In genomic region chr5:73218065-73218464, GRCm38 (mm10) we compare ENCODE assay signal across 28 mouse cellular contexts.
"Had no signal": no experiment of that assay in that cellular context is flagged by ENCODE, and none has a peak within 500 bp of the region (broad histone marks: within the 10 kb centered on the region; RNA-seq: fewer than 3 reads in every experiment).

No protein-coding gene starts in this region.

- H3K4me1 ChIP-seq: hindbrain, embryonic 10.5 days; hindbrain, embryonic 12.5 days; intestine, embryonic 15.5 days; limb, embryonic 10.5 days; limb, embryonic 12.5 days had no signal

- H3K9me3 ChIP-seq: heart, embryonic 13.5 days; heart, embryonic 15.5 days; hindbrain, embryonic 10.5 days; hindbrain, embryonic 12.5 days; intestine, embryonic 15.5 days; limb, embryonic 10.5 days; limb, embryonic 12.5 days; liver, embryonic 13.5 days had no signal

- H3K4me2 ChIP-seq: heart, embryonic 11.5 days; heart, embryonic 13.5 days; heart, embryonic 15.5 days; hindbrain, embryonic 12.5 days; hindbrain, embryonic 14.5 days; intestine, embryonic 15.5 days; limb, embryonic 12.5 days; liver, embryonic 11.5 days; liver, embryonic 13.5 days had no signal

- H3K27me3 ChIP-seq: heart, embryonic 13.5 days; heart, embryonic 15.5 days; hindbrain, embryonic 12.5 days; intestine, embryonic 15.5 days; limb, embryonic 12.5 days; liver, embryonic 13.5 days had no signal

- H3K27ac ChIP-seq: heart, adult 2 months; heart, embryonic 13.5 days; heart, embryonic 15.5 days; hindbrain, embryonic 10.5 days; hindbrain, embryonic 12.5 days; hindbrain, embryonic 14.5 days; intestine, embryonic 15.5 days; layer of hippocampus, adult 2 months; left cerebral cortex, adult 2 months; limb, embryonic 10.5 days; limb, embryonic 12.5 days; liver, embryonic 13.5 days had no signal

- H3K4me3 ChIP-seq: heart, adult 2 months; heart, embryonic 13.5 days; heart, embryonic 15.5 days; hindbrain, embryonic 10.5 days; hindbrain, embryonic 12.5 days; intestine, embryonic 15.5 days; layer of hippocampus, adult 2 months; left cerebral cortex, adult 2 months; limb, embryonic 10.5 days; limb, embryonic 12.5 days; liver, embryonic 13.5 days had no signal

- H3K9ac ChIP-seq: heart, embryonic 13.5 days; heart, embryonic 15.5 days; hindbrain, embryonic 12.5 days; hindbrain, embryonic 14.5 days; intestine, embryonic 15.5 days; limb, embryonic 12.5 days; liver, embryonic 13.5 days had no signal

- ATAC-seq: hindbrain, embryonic 16.5 days; inflammation-experienced regulatory T-cells, adult 6 months; intestine, embryonic 15.5 days; intestine, postnatal 0 days had no signal

- DNase-seq: gastrocnemius, postnatal 14 days; gastrocnemius, postnatal 36 days; heart, adult 11 months; heart, adult 2 months; heart, postnatal 14 days; heart, postnatal 4 days; kidney, adult 18-20 months; kidney, adult 8-10 months; kidney, postnatal 10 days; kidney, postnatal 25 days; kidney, postnatal 4 days; liver; liver, embryonic 13.5 days had no signal
